Mouse (Mus musculus): Measurements from ENCODE around the gene Smim22. TPM values are rescaled to one million over a fixed set of nuclear protein-coding genes. Genes with fewer than 3 reads are reported as not detected.

Smim22 gene
- polyA plus RNA-seq, 1 experiment from 2014 or later = 99.2 TPM

DNA sequence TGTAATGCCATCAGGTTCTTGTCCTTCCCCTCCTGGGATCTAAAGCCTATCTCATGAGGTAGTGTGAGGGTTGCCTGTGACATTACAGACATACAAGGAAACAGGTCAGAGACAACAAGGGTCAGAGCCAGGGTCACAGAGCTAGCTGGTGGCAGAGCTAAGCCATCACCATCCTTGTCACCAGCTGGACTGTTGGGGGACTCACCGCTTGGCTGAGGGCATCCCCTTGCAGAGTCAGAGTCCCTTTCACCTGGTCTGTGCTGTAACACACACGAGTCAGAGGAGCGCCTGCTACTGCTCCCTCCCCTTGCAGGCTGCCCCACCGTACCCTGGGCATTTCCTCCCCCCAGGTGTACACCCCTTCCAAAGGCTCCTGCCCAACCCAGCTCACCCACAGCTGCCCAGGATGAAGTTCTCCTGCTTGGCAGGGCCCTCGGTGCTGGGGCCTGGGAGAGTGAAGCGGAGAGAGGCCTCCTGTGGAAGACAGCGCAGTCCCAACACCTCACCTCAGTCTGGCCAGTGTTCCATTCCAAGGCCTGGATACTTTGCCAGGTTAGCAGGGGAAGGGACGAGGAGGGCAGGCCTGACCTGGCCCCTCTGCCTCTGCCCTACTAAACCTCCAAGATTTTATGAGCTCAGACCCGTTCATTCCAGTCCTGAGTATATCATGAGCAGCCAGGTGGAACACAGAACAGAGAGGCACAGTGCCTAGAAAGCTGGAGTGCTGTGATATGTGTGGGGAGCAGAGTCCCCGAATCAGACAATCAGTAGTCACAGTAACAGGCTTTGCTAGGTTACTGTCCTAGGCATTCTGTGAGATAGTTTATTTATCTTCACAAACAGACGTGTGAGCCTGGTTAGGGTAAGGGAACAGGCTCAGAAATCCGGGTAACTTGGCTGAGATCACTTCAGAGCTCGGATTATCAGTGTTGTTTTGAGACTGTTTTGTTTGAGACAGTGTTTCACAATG, 5.2 kb downstream of the Smim22 start:
- H3K9me3 ChIP-seq = no peaks in the 10 kb centered on the region
- H3K9ac ChIP-seq = peak overlapping the region; percentile 66
- H3K27ac ChIP-seq = no peak overlapping the region
- WGBS = 44% methylated on average over 13 of the region's 13 CpGs
- no peak for ATAC-seq
- H3K27me3 ChIP-seq (replicated peaks) = no peaks in the 10 kb centered on the region
- peak overlapping the region; percentile 71 for H3K4me3 ChIP-seq (replicated peaks)
- peak overlapping the region; percentile 83 for H3K4me2 ChIP-seq (replicated peaks)
- peaks cover 12% of the 10 kb centered on the region; the same call in 1 of the 2 replicates for H3K4me1 ChIP-seq (replicated peaks)
- H3K36me3 ChIP-seq = peaks cover 25% of the 10 kb centered on the region

DNA sequence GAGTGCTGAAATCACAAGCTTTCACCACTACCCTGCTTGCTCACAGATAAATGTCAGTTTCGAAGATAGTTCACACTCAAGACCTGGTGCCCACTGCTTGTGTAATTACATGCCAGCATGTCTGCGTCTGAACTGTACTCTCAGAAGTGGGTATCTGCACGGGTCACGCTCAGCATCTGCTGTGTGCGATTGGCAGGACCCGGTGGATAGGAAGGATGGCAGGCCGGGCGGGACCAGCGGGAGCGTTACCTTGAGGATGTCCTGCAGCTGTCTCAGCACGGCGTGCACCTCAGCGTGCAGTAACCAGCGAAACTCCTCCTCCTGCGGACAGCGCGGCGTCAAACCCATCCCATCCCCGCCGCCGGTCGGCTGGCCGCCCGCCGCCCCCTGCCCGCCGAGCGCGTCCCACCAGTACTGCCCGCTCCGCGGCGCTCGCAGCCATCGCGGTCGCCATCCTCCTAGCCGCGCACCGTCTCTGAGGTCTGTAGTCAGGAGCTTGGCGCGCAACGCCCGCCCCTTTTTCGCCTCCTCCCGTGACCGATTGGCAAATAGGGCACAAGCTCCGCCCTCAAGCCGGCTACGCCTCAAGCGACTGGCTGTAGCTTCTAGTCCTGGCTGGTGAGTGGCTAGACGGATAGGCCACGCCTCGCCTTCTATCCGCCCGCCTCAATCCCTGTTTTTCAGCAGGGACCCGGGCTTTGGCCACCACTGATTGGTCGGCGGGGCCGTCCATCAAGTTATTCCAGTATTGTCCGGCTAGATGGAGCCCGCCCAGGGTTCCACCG, 6.2 kb downstream of the Smim22 start, which contains the start of gene Rogdi:
Gene Rogdi (minus strand): TSS at position 500 of the 785 bp plus-strand sequence.
- under 1% methylated on average over 63 of the region's 63 CpGs for WGBS
- Histone ChIP-seq H3K36me3 (peaks cover 33% of the 10 kb centered on the region), H3K27me3 (replicated peaks) (no peaks in the 10 kb centered on the region), H3K4me1 (replicated peaks) (peaks cover 12% of the 10 kb centered on the region; the same call in 1 of the 2 replicates), H3K27ac (peak within 1 kb of the TSS; percentile 56), H3K9ac (peak within 1 kb of the TSS; percentile 66), H3K4me3 (replicated peaks) (peak within 1 kb of the TSS; percentile 71), H3K4me2 (replicated peaks) (peak within 1 kb of the TSS; percentile 83), H3K9me3 (no peaks in the 10 kb centered on the region)
- peak; percentile 97 for ATAC-seq

DNA sequence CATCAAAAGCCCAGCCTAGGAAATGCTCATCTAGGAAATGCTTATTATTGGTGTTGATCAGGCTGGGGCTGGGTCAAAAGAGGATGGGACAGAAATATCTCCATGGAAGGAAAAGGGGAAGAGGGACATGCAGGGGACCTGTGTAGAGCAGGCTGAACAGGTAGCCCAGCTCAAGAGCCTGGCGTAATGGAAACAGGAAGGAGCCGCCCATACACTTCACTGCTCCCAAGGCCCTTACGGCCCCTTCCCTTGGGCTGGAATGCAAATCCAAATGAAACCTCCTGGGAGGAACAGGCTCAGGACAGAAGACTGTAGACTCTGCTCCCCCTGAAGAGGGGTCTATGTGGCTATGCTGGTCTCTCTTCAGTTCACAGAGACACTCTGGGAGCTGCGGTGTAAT, 7.5 kb downstream of the Smim22 start:
- no peak overlapping the region for H3K4me2 ChIP-seq (replicated peaks)
- no peak overlapping the region for H3K4me3 ChIP-seq (replicated peaks)
- no peaks in the 10 kb centered on the region for H3K27me3 ChIP-seq (replicated peaks)
- H3K4me1 ChIP-seq (replicated peaks) = peaks cover 12% of the 10 kb centered on the region; the same call in 1 of the 2 replicates
- H3K9me3 ChIP-seq = no peaks in the 10 kb centered on the region
- 81% methylated on average over 4 of the region's 4 CpGs for WGBS
- ATAC-seq = no peak
- no peak overlapping the region; the same call in 1 of the 2 replicates for H3K27ac ChIP-seq
- H3K36me3 ChIP-seq = peaks cover 46% of the 10 kb centered on the region
- no peak overlapping the region for H3K9ac ChIP-seq

DNA sequence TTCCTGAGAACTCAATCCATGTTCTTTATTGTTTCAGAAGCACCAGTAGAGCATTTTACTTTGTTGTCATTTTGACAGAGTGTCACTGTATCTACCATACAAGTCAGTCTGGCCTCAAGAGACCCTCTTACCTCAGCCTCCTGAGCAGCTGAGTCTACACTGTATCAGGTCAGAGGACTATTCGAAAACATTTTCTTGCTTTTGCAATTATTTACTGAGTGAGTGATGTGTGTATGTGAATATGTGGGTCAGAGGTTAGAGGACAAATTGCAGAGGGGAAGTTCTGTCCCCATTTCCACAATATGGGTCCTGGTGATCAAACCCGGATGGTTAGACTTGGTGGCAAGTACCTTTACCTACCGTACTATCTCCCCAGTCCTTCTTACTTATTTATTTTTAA, 16.9 kb downstream of the Smim22 start:
- H3K27me3 ChIP-seq (replicated peaks) = no peaks in the 10 kb centered on the region
- H3K4me1 ChIP-seq (replicated peaks) = no peaks in the 10 kb centered on the region
- no peaks in the 10 kb centered on the region for H3K9me3 ChIP-seq
- H3K36me3 ChIP-seq = peaks cover 55% of the 10 kb centered on the region
- ATAC-seq = no peak
- H3K4me3 ChIP-seq (replicated peaks) = no peak overlapping the region
- H3K27ac ChIP-seq = no peak overlapping the region
- H3K9ac ChIP-seq = no peak overlapping the region
- WGBS = 92% methylated on average over 3 of the region's 3 CpGs
- H3K4me2 ChIP-seq (replicated peaks) = no peak overlapping the region

DNA sequence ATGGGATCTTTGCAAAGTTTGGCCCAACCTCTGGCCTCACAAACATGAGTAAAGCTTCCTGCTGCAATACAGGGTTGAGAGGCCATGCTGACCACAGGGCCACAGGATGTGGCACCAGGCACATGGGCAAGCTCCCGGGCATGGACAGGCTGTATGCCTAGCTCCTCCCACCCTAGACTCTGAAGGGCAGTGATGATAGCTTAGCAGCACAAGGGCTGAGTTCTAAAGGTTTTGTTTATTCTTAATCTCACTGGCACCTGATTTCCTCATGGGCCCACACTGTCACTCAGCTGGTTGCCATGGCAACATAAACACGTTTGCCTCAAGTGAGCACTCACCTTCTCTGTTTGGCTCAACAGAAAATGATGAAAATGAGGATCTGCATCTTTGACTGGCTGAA, 22.8 kb downstream of the Smim22 start:
- H3K27ac ChIP-seq = no peak overlapping the region
- no peaks in the 10 kb centered on the region for H3K9me3 ChIP-seq
- H3K4me2 ChIP-seq (replicated peaks) = no peak overlapping the region
- H3K36me3 ChIP-seq = peaks cover 62% of the 10 kb centered on the region
- WGBS = 59% methylated on average over 2 of the region's 2 CpGs
- H3K9ac ChIP-seq = no peak overlapping the region
- H3K4me1 ChIP-seq (replicated peaks) = no peaks in the 10 kb centered on the region
- H3K27me3 ChIP-seq (replicated peaks) = no peaks in the 10 kb centered on the region
- H3K4me3 ChIP-seq (replicated peaks) = no peak overlapping the region
- peak; percentile 59 for ATAC-seq

DNA sequence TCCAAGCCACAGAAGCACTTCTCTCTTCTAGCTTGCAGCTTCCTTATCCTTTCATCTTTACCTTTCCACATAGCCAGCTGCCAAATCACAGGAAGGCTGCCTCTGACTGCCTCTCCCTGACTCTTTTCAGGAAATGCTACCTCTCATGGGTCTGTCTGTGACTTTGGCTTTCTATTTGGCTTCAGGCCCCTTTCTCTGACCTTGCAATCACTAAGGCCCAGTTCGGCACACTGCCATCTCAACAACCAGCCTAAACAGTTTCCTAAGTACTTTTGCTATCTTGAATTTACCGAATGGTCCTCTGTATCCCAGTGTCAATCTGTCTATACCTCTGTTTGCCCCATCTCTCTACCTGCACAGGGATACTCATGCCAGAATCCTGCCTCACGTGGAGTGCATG, 28.5 kb downstream of the Smim22 start:
- no peaks in the 10 kb centered on the region for H3K9me3 ChIP-seq

DNA sequence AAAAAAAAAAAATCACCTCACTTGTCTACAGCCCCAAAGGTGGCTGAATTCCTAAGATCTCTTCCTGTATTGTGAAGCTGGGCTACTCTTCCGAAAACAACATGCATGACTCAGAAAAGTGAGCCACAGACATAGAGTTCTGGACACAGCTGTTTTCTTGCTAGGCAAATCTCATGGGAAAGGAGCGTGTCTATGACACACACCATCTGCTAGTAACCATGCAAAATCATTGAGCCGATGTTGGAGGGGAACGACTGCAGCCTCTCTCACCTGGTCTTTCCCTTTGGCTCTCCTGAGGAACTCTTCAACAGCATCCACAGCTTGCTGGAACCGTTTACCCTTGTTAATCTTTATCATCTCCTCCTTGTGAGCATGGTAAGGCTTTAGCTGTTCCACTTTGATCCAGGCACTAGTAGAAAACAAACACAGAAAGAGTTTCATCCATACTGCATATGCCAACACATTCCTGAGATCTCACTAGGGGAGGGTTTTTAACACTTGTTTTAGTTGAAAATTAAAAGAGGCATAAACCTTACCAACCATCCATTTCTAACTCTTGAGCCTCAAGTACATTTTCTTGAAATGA, 29.7 kb downstream of the Smim22 start:
- Histone ChIP-seq H3K9me3 (no peaks in the 10 kb centered on the region), H3K27ac (no peak overlapping the region), H3K27me3 (replicated peaks) (no peaks in the 10 kb centered on the region), H3K9ac (no peak overlapping the region), H3K4me3 (replicated peaks) (no peak overlapping the region), H3K4me2 (replicated peaks) (no peak overlapping the region), H3K4me1 (replicated peaks) (no peaks in the 10 kb centered on the region), H3K36me3 (peaks cover 43% of the 10 kb centered on the region)
- ATAC-seq = no peak
- 86% methylated on average over 5 of the region's 5 CpGs for WGBS

More for the DNA sequence above, 28.5 kb downstream of the Smim22 start:
- Histone ChIP-seq H3K4me2 (replicated peaks) (no peak overlapping the region), H3K36me3 (peaks cover 47% of the 10 kb centered on the region), H3K4me1 (replicated peaks) (no peaks in the 10 kb centered on the region), H3K9ac (no peak overlapping the region), H3K27me3 (replicated peaks) (no peaks in the 10 kb centered on the region), H3K4me3 (replicated peaks) (no peak overlapping the region), H3K27ac (no peak overlapping the region)
- 95% methylated on average over 3 of the region's 3 CpGs for WGBS
- no peak for ATAC-seq

DNA sequence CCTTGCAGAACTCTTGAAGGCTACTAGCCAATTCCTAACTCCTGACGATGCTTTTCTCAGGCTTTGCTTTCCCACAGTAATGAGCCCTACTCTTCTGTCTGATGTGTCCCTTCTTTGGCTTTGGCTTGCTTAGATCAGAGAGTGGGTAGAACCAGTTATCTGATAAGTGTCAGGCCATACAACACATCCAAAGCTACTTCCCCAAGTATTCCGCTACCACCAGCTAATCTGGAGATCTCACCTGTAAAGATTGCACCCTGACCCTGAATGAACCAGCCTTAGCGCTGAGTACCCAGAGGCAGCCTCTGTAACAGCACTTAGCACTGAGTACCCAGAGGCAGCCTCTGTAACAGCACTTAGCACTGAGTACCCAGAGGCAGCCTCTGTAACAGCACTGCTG, 38.2 kb downstream of the Smim22 start:
- Histone ChIP-seq H3K27ac (no peak overlapping the region), H3K9me3 (no peaks in the 10 kb centered on the region), H3K27me3 (replicated peaks) (no peaks in the 10 kb centered on the region), H3K9ac (no peak overlapping the region), H3K36me3 (peaks cover 22% of the 10 kb centered on the region), H3K4me2 (replicated peaks) (no peak overlapping the region), H3K4me1 (replicated peaks) (0 out of 2 replicates have a peak, but pooled peaks cover 5% of the 10 kb centered on the region), H3K4me3 (replicated peaks) (no peak overlapping the region)
- WGBS = 90% methylated on average over 3 of the region's 3 CpGs
- ATAC-seq = no peak

DNA sequence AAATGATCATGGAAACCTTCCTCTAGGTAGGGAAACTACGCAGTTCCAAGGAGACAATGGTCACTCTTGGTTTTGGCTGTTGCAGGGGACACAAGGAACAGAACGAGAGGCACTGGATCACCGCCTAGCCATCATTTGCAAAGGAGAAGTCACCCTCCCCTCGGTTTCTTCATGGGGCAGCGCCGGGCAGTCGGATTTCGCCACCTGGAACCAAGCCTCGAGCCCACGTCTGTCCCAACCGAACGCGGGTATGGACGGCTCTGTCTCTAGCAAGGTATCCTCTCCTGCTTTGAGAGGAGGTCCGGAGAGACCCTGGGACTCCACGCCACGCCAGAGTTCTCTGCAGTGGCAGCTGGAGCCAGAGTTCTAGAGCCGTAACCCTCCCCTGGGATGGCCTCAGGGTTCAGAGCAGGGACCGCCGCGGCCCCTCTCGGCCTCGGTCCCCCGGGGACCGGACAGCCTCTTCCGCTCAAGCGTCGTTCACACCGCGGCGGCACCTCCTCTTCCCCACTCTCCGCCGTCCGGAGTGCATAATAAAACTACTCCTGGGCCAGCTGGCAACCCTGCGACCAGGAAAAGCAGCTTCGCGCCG, 42.2 kb downstream of the Smim22 start:
- under 1% methylated on average over 38 of the region's 38 CpGs for WGBS
- peak overlapping the region; percentile 98 for H3K4me3 ChIP-seq (replicated peaks)
- peak overlapping the region; percentile 88 for H3K27ac ChIP-seq
- peak overlapping the region; percentile 97 for H3K9ac ChIP-seq
- H3K9me3 ChIP-seq = no peaks in the 10 kb centered on the region
- peak overlapping the region; percentile 76 for H3K4me2 ChIP-seq (replicated peaks)
- H3K4me1 ChIP-seq (replicated peaks) = 0 out of 2 replicates have a peak, but pooled peaks cover 7% of the 10 kb centered on the region
- H3K27me3 ChIP-seq (replicated peaks) = no peaks in the 10 kb centered on the region
- ATAC-seq = peak; percentile 62
- peaks cover 18% of the 10 kb centered on the region for H3K36me3 ChIP-seq

DNA sequence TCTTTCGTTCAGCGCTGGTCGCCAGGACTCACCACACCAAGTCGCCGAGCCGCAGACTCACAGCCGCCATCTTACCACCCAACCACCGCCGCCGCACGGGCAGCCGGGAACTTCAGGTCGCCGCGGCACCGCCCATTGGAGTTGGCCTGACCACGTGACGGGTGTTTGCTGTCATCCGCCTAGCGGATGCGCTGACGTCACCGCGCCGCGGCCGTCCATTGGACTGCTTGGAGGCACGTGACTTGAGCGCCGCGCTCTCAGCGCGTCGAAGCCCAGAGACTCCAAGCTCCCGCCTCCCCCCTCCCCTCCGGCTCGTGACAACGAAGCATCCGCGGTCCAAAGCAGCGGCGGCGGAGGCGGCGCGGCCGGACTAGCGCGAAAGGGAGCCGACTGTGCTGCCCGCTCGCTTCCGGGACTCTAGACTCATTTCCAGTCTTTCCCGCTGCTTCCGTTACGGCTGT, 42.7 kb downstream of the Smim22 start, which contains the start of the genes Glyr1 and Ubn1:
Gene Glyr1 (minus strand): TSS at position 90 of the 461 bp plus-strand sequence.
Gene Ubn1 (plus strand): TSS at position 284 of the 461 bp plus-strand sequence.
- H3K4me1 ChIP-seq (replicated peaks) = 0 out of 2 replicates have a peak, but pooled peaks cover 7% of the 10 kb centered on the region
- peak; percentile 100 for ATAC-seq
- H3K9ac ChIP-seq = peak within 1 kb of the TSS; percentile 97
- peak within 1 kb of the TSS; percentile 98 for H3K4me3 ChIP-seq (replicated peaks)
- H3K9me3 ChIP-seq = no peaks in the 10 kb centered on the region
- H3K36me3 ChIP-seq = peaks cover 16% of the 10 kb centered on the region; the same call in 1 of the 2 replicates
- under 1% methylated on average over 54 of the region's 56 CpGs for WGBS
- peak within 1 kb of the TSS; percentile 83 for H3K4me2 ChIP-seq (replicated peaks)
- peak within 1 kb of the TSS; percentile 98 for H3K27ac ChIP-seq
- no peaks in the 10 kb centered on the region for H3K27me3 ChIP-seq (replicated peaks)

Measured in intestine, embryonic 15.5 days (tissue).